Comparison of ENCODE assay signal across 26 mouse cellular contexts in genomic region chr13:111668016-111668415, GRCm38 (mm10). TPM values are rescaled to one million over a fixed set of nuclear protein-coding genes. Genes with fewer than 3 reads are reported as not detected.
DNase-seq lines count a peak whose midpoint lies in the region; ATAC-seq and TF ChIP-seq lines count a peak whose summit lies in the region.
"Had no signal": no experiment of that assay in that cellular context is flagged by ENCODE, and none has a peak within 500 bp of the region (broad histone marks: within the 10 kb centered on the region; RNA-seq: fewer than 3 reads in every experiment).

No protein-coding gene starts in this region.

- no peaks in the 10 kb centered on the region for H3K36me3 ChIP-seq in midbrain, embryonic 11.5 days (ENCODE audit: control insufficient read depth, insufficient read depth, low read length)
- H3K36me3 ChIP-seq in midbrain, embryonic 10.5 days = no peaks in the 10 kb centered on the region
- no peaks in the 10 kb centered on the region for H3K36me3 ChIP-seq in MEL (ENCODE audit: control insufficient read depth in 1 of 2, insufficient read depth in 2 of 2, low read length in 2 of 2)
- no peaks in the 10 kb centered on the region for H3K36me3 ChIP-seq in stomach, postnatal 0 days (ENCODE audit: control insufficient read depth, insufficient read depth, low read length)
- H3K36me3 ChIP-seq: embryonic facial prominence, embryonic 13.5 days; embryonic facial prominence, embryonic 15.5 days; forebrain, embryonic 10.5 days; forebrain, embryonic 12.5 days had no signal

- no peaks in the 10 kb centered on the region for H3K4me1 ChIP-seq in midbrain, embryonic 11.5 days (ENCODE audit: control insufficient read depth, insufficient read depth, low read length)
- H3K4me1 ChIP-seq in midbrain, embryonic 10.5 days = no peaks in the 10 kb centered on the region
- H3K4me1 ChIP-seq in MEL (ENCODE audit: control insufficient read depth in 1 of 2, insufficient read depth in 2 of 2, low read length in 2 of 2) = no peaks in the 10 kb centered on the region
- H3K4me1 ChIP-seq in stomach, postnatal 0 days (replicated peaks; ENCODE audit: control insufficient read depth, insufficient read depth) = no peaks in the 10 kb centered on the region
- H3K4me1 ChIP-seq: embryonic facial prominence, embryonic 13.5 days; embryonic facial prominence, embryonic 15.5 days; forebrain, embryonic 10.5 days; forebrain, embryonic 12.5 days had no signal

- no peaks in the 10 kb centered on the region for H3K9me3 ChIP-seq in midbrain, embryonic 11.5 days (ENCODE audit: control insufficient read depth, low read length)
- H3K9me3 ChIP-seq in midbrain, embryonic 10.5 days (replicated peaks) = no peaks in the 10 kb centered on the region
- no peaks in the 10 kb centered on the region for H3K9me3 ChIP-seq in MEL (replicated peaks; ENCODE audit: insufficient read depth, low read length)
- H3K9me3 ChIP-seq in stomach, postnatal 0 days (ENCODE audit: control insufficient read depth, low read length) = no peaks in the 10 kb centered on the region
- H3K9me3 ChIP-seq: embryonic facial prominence, embryonic 13.5 days; embryonic facial prominence, embryonic 15.5 days; forebrain, embryonic 10.5 days; forebrain, embryonic 12.5 days had no signal

- no peaks in the 10 kb centered on the region for H3K27me3 ChIP-seq in midbrain, embryonic 11.5 days (ENCODE audit: control insufficient read depth, insufficient read depth, low read length)
- H3K27me3 ChIP-seq in midbrain, embryonic 10.5 days (ENCODE audit: low read depth, poor library complexity, severe bottlenecking) = no peaks in the 10 kb centered on the region
- no peaks in the 10 kb centered on the region; a peak in 2 of 4 replicates for H3K27me3 ChIP-seq in MEL (ENCODE audit: control insufficient read depth in 1 of 2, insufficient read depth in 2 of 2, low read length in 2 of 2)
- no peaks in the 10 kb centered on the region for H3K27me3 ChIP-seq in stomach, postnatal 0 days (ENCODE audit: control insufficient read depth, insufficient read depth, low read length)
- H3K27me3 ChIP-seq: embryonic facial prominence, embryonic 13.5 days; embryonic facial prominence, embryonic 15.5 days; forebrain, embryonic 12.5 days; Patski had no signal

- TF ChIP-seq POLR2A in MEL (IDR thresholded peaks at IDR 0.05; ENCODE audit: control insufficient read depth in 1 of 2, insufficient read depth in 1 of 2, low read depth in 1 of 2, low read length in 2 of 2, poor library complexity in 1 of 2) = no peak

- H3K79me2 ChIP-seq in MEL (ENCODE audit: control insufficient read depth, insufficient read depth, low read length, poor library complexity) = no peaks in the 10 kb centered on the region

- no peak for TF ChIP-seq RAD21 in MEL (IDR thresholded peaks at IDR 0.05; ENCODE audit: low read depth, low read length)

- no peak overlapping the region for H3K4me2 ChIP-seq in midbrain, embryonic 11.5 days
- H3K4me2 ChIP-seq in stomach, postnatal 0 days (replicated peaks; ENCODE audit: low read depth) = no peak overlapping the region
- H3K4me2 ChIP-seq: embryonic facial prominence, embryonic 13.5 days; embryonic facial prominence, embryonic 15.5 days; forebrain, embryonic 12.5 days had no signal

- DNase-seq in adrenal gland, postnatal 14 days = peak; percentile 17
- DNase-seq in adrenal gland, postnatal 36 days = no peak
- peak; percentile 49 for DNase-seq in midbrain, embryonic 11.5 days (ENCODE audit: low spot score, missing footprints)
- DNase-seq in midbrain, embryonic 10.5 days (ENCODE audit: low spot score) = no peak
- peak; percentile 31 for DNase-seq in MEL (ENCODE audit: low read depth, low spot score)
- DNase-seq in stomach, postnatal 0 days (ENCODE audit: low spot score) = no peak
- no peak for DNase-seq in left cerebral cortex, adult 18-20 months (ENCODE audit: low spot score in 2 of 2)
- DNase-seq: adrenal gland, adult 2 months; adrenal gland, postnatal 25 days; cerebellum, adult 11 months; cerebellum, adult 18-20 months; cerebellum, adult 8-10 months; cerebellum, adult 9-11 months; cerebellum, postnatal 14 days; cerebellum, postnatal 36 days; embryo, embryonic 11 days had no signal

- TF ChIP-seq CTCF in MEL (IDR thresholded peaks at IDR 0.05 in 2 of 3, conservative IDR thresholded peaks at IDR 0.05 in 1 of 3; ENCODE audit: control insufficient read depth in 1 of 3, insufficient read depth in 1 of 3, low read depth in 2 of 3, low read length in 3 of 3, poor library complexity in 1 of 3, severe bottlenecking in 1 of 3) = no peak
- TF ChIP-seq CTCF in stomach, postnatal 0 days (IDR thresholded peaks at IDR 0.05; ENCODE audit: low read depth) = no peak

- 92% methylated on average over 7 of the region's 7 CpGs for WGBS in midbrain, embryonic 11.5 days
- WGBS in midbrain, embryonic 10.5 days = 94% methylated on average over 7 of the region's 7 CpGs
- 91% methylated on average over 7 of the region's 7 CpGs for WGBS in stomach, postnatal 0 days

- H3K4me3 ChIP-seq in midbrain, embryonic 11.5 days (ENCODE audit: low read depth, low read length) = no peak overlapping the region
- no peak overlapping the region for H3K4me3 ChIP-seq in midbrain, embryonic 10.5 days
- no peak overlapping the region for H3K4me3 ChIP-seq in MEL (ENCODE audit: control insufficient read depth in 1 of 2, insufficient read depth in 1 of 2, low read depth in 2 of 2, low read length in 2 of 2)
- H3K4me3 ChIP-seq in stomach, postnatal 0 days (ENCODE audit: low read depth, low read length) = no peak overlapping the region
- H3K4me3 ChIP-seq: embryonic facial prominence, embryonic 13.5 days; embryonic facial prominence, embryonic 15.5 days; erythroblast, embryonic 14.5 days; forebrain, embryonic 10.5 days; forebrain, embryonic 12.5 days had no signal

- no peak for TF ChIP-seq EP300 in MEL (IDR thresholded peaks at IDR 0.05; ENCODE audit: low read depth in 1 of 2, low read length in 2 of 2)
- no peak for TF ChIP-seq EP300 in stomach, postnatal 0 days (optimal IDR thresholded peaks at IDR 0.05)

- H3K9ac ChIP-seq in midbrain, embryonic 11.5 days (ENCODE audit: low read length) = no peak overlapping the region
- no peak overlapping the region for H3K9ac ChIP-seq in MEL (ENCODE audit: control insufficient read depth, low read depth, low read length, poor library complexity, severe bottlenecking)
- no peak overlapping the region for H3K9ac ChIP-seq in stomach, postnatal 0 days (ENCODE audit: low read length)
- H3K9ac ChIP-seq: embryonic facial prominence, embryonic 13.5 days; embryonic facial prominence, embryonic 15.5 days; forebrain, embryonic 12.5 days had no signal

- ATAC-seq in midbrain, embryonic 11.5 days (ENCODE audit: low FRiP score) = no peak
- 0 out of 2 replicates have a peak, but pooled peaks have one; percentile 14 for ATAC-seq in megakaryocyte progenitor cell, adult 5-6 weeks (replicated peaks; ENCODE audit: poor library complexity)
- ATAC-seq in stomach, postnatal 0 days (ENCODE audit: low FRiP score, low TSS enrichment) = no peak
- ATAC-seq: activated CD4-positive, CD25-positive, alpha-beta regulatory T cell, adult 4 months; forebrain, embryonic 14.5 days; forebrain, embryonic 16.5 days; Patski had no signal

- no peak overlapping the region for H3K27ac ChIP-seq in midbrain, embryonic 11.5 days (ENCODE audit: low read depth, low read length)
- no peak overlapping the region for H3K27ac ChIP-seq in midbrain, embryonic 10.5 days (replicated peaks)
- no peak overlapping the region for H3K27ac ChIP-seq in MEL (ENCODE audit: control insufficient read depth, low read depth, low read length)
- no peak overlapping the region for H3K27ac ChIP-seq in stomach, postnatal 0 days (replicated peaks)
- H3K27ac ChIP-seq: embryonic facial prominence, embryonic 13.5 days; embryonic facial prominence, embryonic 15.5 days; forebrain, embryonic 10.5 days; forebrain, embryonic 12.5 days had no signal

TF ChIP-seq in MEL, 35 proteins besides CTCF, POLR2A, EP300 and RAD21 (continues in another document):
- TF ChIP-seq NRF1 (IDR thresholded peaks at IDR 0.05; ENCODE audit: insufficient read depth, low read depth, low read length, poor library complexity, severe bottlenecking) = no peak
- TF ChIP-seq ELF1 (IDR thresholded peaks at IDR 0.05; ENCODE audit: low read depth, low read length) = no peak
- TF ChIP-seq CHD2 (IDR thresholded peaks at IDR 0.05; ENCODE audit: low read length) = no peak
- peak; percentile 81 for TF ChIP-seq RCOR1 (IDR thresholded peaks at IDR 0.05; ENCODE audit: low read depth, low read length)
- TF ChIP-seq BHLHE40 (IDR thresholded peaks at IDR 0.05; ENCODE audit: borderline replicate concordance, low read depth, low read length) = no peak
- 0 out of 2 replicates have a peak, but pooled peaks have one; percentile 18 for TF ChIP-seq TCF12 (IDR thresholded peaks at IDR 0.05; ENCODE audit: low read depth, low read length)
- TF ChIP-seq POLR2AphosphoS5 (IDR thresholded peaks at IDR 0.05; ENCODE audit: borderline replicate concordance, low read depth, low read length) = no peak
- TF ChIP-seq MYB (IDR thresholded peaks at IDR 0.05; ENCODE audit: low read depth, low read length) = no peak
- TF ChIP-seq HCFC1 (IDR thresholded peaks at IDR 0.05; ENCODE audit: low read depth, low read length) = no peak
- TF ChIP-seq MEF2A (IDR thresholded peaks at IDR 0.05; ENCODE audit: extremely low read depth, insufficient replicate concordance, low read depth, low read length, poor library complexity, severe bottlenecking) = no peak
- TF ChIP-seq ETS1 (IDR thresholded peaks at IDR 0.05; ENCODE audit: low read depth, low read length) = no peak
- no peak for TF ChIP-seq JUND (IDR thresholded peaks at IDR 0.05; ENCODE audit: low read depth, low read length)
- TF ChIP-seq ZNF384 (IDR thresholded peaks at IDR 0.05; ENCODE audit: low read depth, low read length) = no peak
- 0 out of 2 replicates have a peak, but pooled peaks have one; percentile 11 for TF ChIP-seq GATA1 (IDR thresholded peaks at IDR 0.05; ENCODE audit: low read depth, low read length)
- no peak for TF ChIP-seq E2F4 (IDR thresholded peaks at IDR 0.05; ENCODE audit: borderline replicate concordance, low read depth, low read length)
- no peak for TF ChIP-seq MAZ (IDR thresholded peaks at IDR 0.05; ENCODE audit: low read depth, low read length)

RNA-seq across cellular contexts. Expression of gene Mier3, which starts 12.8 kb away (rescaled TPM):
- total RNA-seq in adrenal gland, postnatal 14 days (2021) = 39.7 and 39.8 TPM in 2 replicates
- 10 to 100 TPM; 39.9 to 44.4 TPM for total RNA-seq in adrenal gland, postnatal 36 days (2021)
- polyA plus RNA-seq in midbrain, embryonic 11.5 days (2014; fragmentation: Nextera tagmentation; extraction: Ambion mirVana) = 25.6 and 29.9 TPM in 2 replicates
- 18.2 and 20.2 TPM in 2 replicates for polyA plus RNA-seq in midbrain, embryonic 10.5 days (2016; fragmentation: Nextera tagmentation; extraction: Ambion mirVana)
- 10.1 and 12.6 TPM in 2 replicates for total RNA-seq in MEL (2012; rRNA removed)
- 10 to 100 TPM in 1 of 2 experiments, not detected in 1; 15.8 TPM for polyA plus RNA-seq in MEL (2012; ENCODE audit: insufficient read depth in 1 of 2, insufficient read length in 2 of 2, low read depth in 1 of 2, low replicate concordance in 2 of 2, missing spikeins in 1 of 2)
- 32.0 and 33.3 TPM in 2 replicates for total RNA-seq in megakaryocyte progenitor cell, adult 5-6 weeks (2015)
- 35.9 and 53.4 TPM in 2 replicates for total RNA-seq in megakaryocyte progenitor cell, adult 5-6 weeks (2017)
- 10.6 and 12.0 TPM in 2 replicates for polyA plus RNA-seq in stomach, postnatal 0 days (2015; fragmentation: Nextera tagmentation; extraction: Ambion mirVana)
- total RNA-seq in left cerebral cortex, adult 18-20 months (2021) = 10 to 100 TPM; 28.0 to 31.6 TPM

Comparison
In these comparisons a context has a peak if more than half of its experiments do, and no peak if none do; other contexts are left out.
1. DNase-seq: peak in adrenal gland, postnatal 14 days (single experiment), midbrain, embryonic 11.5 days (single experiment) and MEL (single experiment); none in adrenal gland, postnatal 36 days (0 of 2), midbrain, embryonic 10.5 days (single experiment), stomach, postnatal 0 days (single experiment) and left cerebral cortex, adult 18-20 months (0 of 2).